Mouse (Mus musculus) myocyte (in vitro differentiated cells): Measurements from ENCODE around the gene Vwa8.

Experiments used
- CEBPB ChIP-seq: IDR thresholded peaks from 2 replicates; pipeline ENCODE4 v1.6.1; 2011; ENCODE audit warnings: mild to moderate bottlenecking, moderate library complexity; ENCODE audit not compliant: poor library complexity, insufficient read depth, severe bottlenecking
- E2F4 ChIP-seq: IDR thresholded peaks from one replicate; pipeline ENCODE4 v1.6.1; 2011; ENCODE audit warnings: mild to moderate bottlenecking, control low read depth, moderate library complexity; ENCODE audit not compliant: insufficient read depth
- MYOD1 ChIP-seq, 3 experiments: IDR thresholded peaks; one replicate each; pipeline ENCODE4 v1.6.1; 2011; ENCODE audit warnings: control low read depth in 2 of 3, low read depth in 2 of 3, mild to moderate bottlenecking in 2 of 3, moderate library complexity in 1 of 3; ENCODE audit not compliant: insufficient read length in 2 of 3, control insufficient read depth in 1 of 3
- MYOG ChIP-seq, 3 experiments: IDR thresholded peaks; one replicate each; pipeline ENCODE4 v1.6.1; 2011; ENCODE audit warnings: control low read depth in 2 of 3, low read depth in 2 of 3, mild to moderate bottlenecking in 2 of 3; ENCODE audit not compliant: insufficient read length in 2 of 3, control insufficient read depth in 1 of 3, insufficient read depth in 1 of 3
- POLR2A ChIP-seq: IDR thresholded peaks from one replicate; pipeline ENCODE4 v1.6.1; 2011; ENCODE audit warnings: low read depth, mild to moderate bottlenecking, control low read depth, moderate library complexity; ENCODE audit not compliant: insufficient read length
- POLR2AphosphoS2 ChIP-seq: IDR thresholded peaks from one replicate; pipeline ENCODE4 v1.6.1; 2011; ENCODE audit warnings: low read depth, control low read depth; ENCODE audit not compliant: insufficient read length
- SRF ChIP-seq: IDR thresholded peaks from one replicate; pipeline ENCODE4 v1.6.1; 2011; ENCODE audit warnings: low read depth; ENCODE audit not compliant: control insufficient read depth, insufficient read length
- TCF12 ChIP-seq: IDR thresholded peaks from one replicate; pipeline ENCODE4 v1.6.1; 2011; ENCODE audit warnings: mild to moderate bottlenecking, control low read depth; ENCODE audit not compliant: poor library complexity, insufficient read depth, severe bottlenecking

- no peak for TF ChIP-seq POLR2A
- no peak for TF ChIP-seq E2F4
- no peak for TF ChIP-seq TCF12
- no peak for TF ChIP-seq MYOG (IDR thresholded peaks at IDR 0.05; ENCODE audit: control insufficient read depth in 1 of 3, insufficient read depth in 1 of 3, insufficient read length in 2 of 3, low read depth in 2 of 3)
- no peak for TF ChIP-seq CEBPB
- TF ChIP-seq SRF, result no peak
- no peak for TF ChIP-seq MYOD1 (IDR thresholded peaks at IDR 0.05; ENCODE audit: control insufficient read depth in 1 of 3, insufficient read length in 2 of 3, low read depth in 2 of 3)
- TF ChIP-seq POLR2AphosphoS2, result no peak
Observed at GRCm38 (mm10) chr14:78818406-78818805, 30.4 kb upstream of the Vwa8 start.
